Mouse (Mus musculus) thymus, adult 2 months (tissue): ENCODE data around the gene Dctn1. TPM values are rescaled to one million over a fixed set of nuclear protein-coding genes. Genes with fewer than 3 reads are reported as not detected.

Experiments
- DNase-seq: peaks from one replicate; pipeline ENCODE4 v3.0.0; 2021
- H3K27ac ChIP-seq: fragments of 200-500 bp; 2 replicates; pipeline ENCODE4 v1.5.1; 2012; ENCODE audit warnings: low read length, control low read depth; ENCODE audit not compliant: control insufficient read depth, insufficient read depth
- H3K27me3 ChIP-seq: fragments of 200-500 bp; 2 replicates; pipeline ENCODE4 v1.6.1; 2012; ENCODE audit warnings: mild to moderate bottlenecking, low read length, moderate library complexity, mixed read lengths; ENCODE audit not compliant: control insufficient read depth, insufficient read depth
- H3K36me3 ChIP-seq: fragments of 200-500 bp; 2 replicates; pipeline ENCODE4 v1.6.1; 2012; ENCODE audit warnings: mild to moderate bottlenecking, low read length, moderate library complexity; ENCODE audit not compliant: control insufficient read depth, insufficient read depth
- H3K4me1 ChIP-seq: fragments of 200-500 bp; replicated peaks from 2 replicates; pipeline ENCODE4 v1.6.1; 2012; ENCODE audit warnings: low read length; ENCODE audit not compliant: control insufficient read depth, insufficient read depth
- H3K4me3 ChIP-seq: fragments of 200-500 bp; 2 replicates; pipeline ENCODE4 v1.5.1; 2012; ENCODE audit warnings: mild to moderate bottlenecking, low read length, control low read depth, moderate library complexity; ENCODE audit not compliant: control insufficient read depth, insufficient read depth
- CTCF ChIP-seq: fragments of 200-500 bp; IDR thresholded peaks from 2 replicates; pipeline ENCODE4 v1.5.1; 2012; ENCODE audit warnings: mild to moderate bottlenecking, control low read depth, low read length, moderate library complexity, borderline replicate concordance; ENCODE audit not compliant: control insufficient read depth, poor library complexity, insufficient read depth; ENCODE audit errors: extremely low read depth
- POLR2A ChIP-seq: fragments of 200-500 bp; IDR thresholded peaks from 2 replicates; pipeline ENCODE4 v1.6.1; 2012; ENCODE audit warnings: mild to moderate bottlenecking, low read length, control low read depth, moderate library complexity; ENCODE audit not compliant: control insufficient read depth, poor library complexity, insufficient read depth; ENCODE audit errors: extremely low read depth
- WGBS: fragments of 180-500 bp; shearing (Covaris S2); methylation state at CpG from one replicate; pipeline ENCODE4 v1.1.7; 2018; 5-methylcytosine and 5-hydroxymethylcytosine counted together
- polyA plus RNA-seq: library from polyadenylated mRNA; depleted of rRNA; stranded (reverse); fragments of >200 nt; gene quantifications from 2 replicates; pipeline ENCODE4 v1.2.3, GENCODE M21; 2012

The Dctn1 gene
- polyA plus RNA-seq, 1 experiment: 166 TPM

GRCm38 (mm10) chr6:83127419-83127818 is 38.3 kb upstream of the Dctn1 start:
- Histone ChIP-seq H3K36me3 (no peaks in the 10 kb centered on the region), H3K4me1 (peaks cover 9% of the 10 kb centered on the region), H3K4me3 (no peak overlapping the region), H3K27me3 (no peaks in the 10 kb centered on the region), H3K27ac (no peak overlapping the region)
- WGBS: 97% methylated on average over 5 of the region's 5 CpGs
- DNase-seq: no peak
- TF ChIP-seq POLR2A (no peak), CTCF (no peak)

- H3K27ac ChIP-seq: no peak overlapping the region
- 74% methylated on average over 6 of the region's 6 CpGs for WGBS
- no peak for DNase-seq
- H3K36me3 ChIP-seq: no peaks in the 10 kb centered on the region
- H3K4me3 ChIP-seq: no peak overlapping the region
- H3K4me1 ChIP-seq: peaks cover 5% of the 10 kb centered on the region; the same call in 1 of the 2 replicates
- peaks cover 5% of the 10 kb centered on the region for H3K27me3 ChIP-seq
- no peak for TF ChIP-seq POLR2A
- no peak for TF ChIP-seq CTCF
These were observed 34.2 kb upstream of the Dctn1 start for GRCm38 (mm10) chr6:83131469-83132034.

- Histone ChIP-seq H3K4me1 (peaks cover 13% of the 10 kb centered on the region), H3K27me3 (peaks cover 5% of the 10 kb centered on the region), H3K4me3 (no peak overlapping the region), H3K27ac (no peak overlapping the region), H3K36me3 (no peaks in the 10 kb centered on the region)
- no peak for DNase-seq
- 91% methylated on average over 9 of the region's 9 CpGs for WGBS
- TF ChIP-seq POLR2A: no peak
- TF ChIP-seq CTCF: no peak
These were observed 33.4 kb upstream of the Dctn1 start for GRCm38 (mm10) chr6:83132176-83132919.

- no peak for DNase-seq
- H3K4me1 ChIP-seq: peaks cover 23% of the 10 kb centered on the region
- no peak overlapping the region for H3K4me3 ChIP-seq
- H3K36me3 ChIP-seq: no peaks in the 10 kb centered on the region
- peaks cover 5% of the 10 kb centered on the region for H3K27me3 ChIP-seq
- H3K27ac ChIP-seq: no peak overlapping the region
- no peak for TF ChIP-seq CTCF
- TF ChIP-seq POLR2A: no peak
- 75% methylated on average over 3 of the region's 3 CpGs for WGBS
These were observed 31.5 kb upstream of the Dctn1 start for GRCm38 (mm10) chr6:83134226-83134625.

- no peak within 1 kb of the TSS for H3K27ac ChIP-seq
These were observed 30.7 kb upstream of the Dctn1 start, which contains the start of gene Rtkn for GRCm38 (mm10) chr6:83134951-83135513. Rtkn (plus strand) TSS chr6:83135463.

GRCm38 (mm10) chr6:83135571-83136161 is 30.1 kb upstream of the Dctn1 start:
- Histone ChIP-seq H3K27ac (no peak overlapping the region), H3K27me3 (peaks cover 5% of the 10 kb centered on the region), H3K4me1 (peaks cover 23% of the 10 kb centered on the region), H3K4me3 (peak overlapping the region; percentile 16; the same call in 1 of the 2 replicates), H3K36me3 (no peaks in the 10 kb centered on the region)
- no peak for DNase-seq
- TF ChIP-seq CTCF (no peak), POLR2A (no peak)
- 35% methylated on average over 37 of the region's 37 CpGs for WGBS

More at GRCm38 (mm10) chr6:83134951-83135513, 30.7 kb upstream of the Dctn1 start, which contains the start of gene Rtkn:
- peaks cover 23% of the 10 kb centered on the region for H3K4me1 ChIP-seq
- DNase-seq: no peak
- H3K4me3 ChIP-seq: peak within 1 kb of the TSS; percentile 16; the same call in 1 of the 2 replicates
- H3K36me3 ChIP-seq: no peaks in the 10 kb centered on the region
- 88% methylated on average over 7 of the region's 7 CpGs for WGBS
- peaks cover 5% of the 10 kb centered on the region for H3K27me3 ChIP-seq
- TF ChIP-seq POLR2A (no peak), CTCF (no peak)
